Mouse (Mus musculus) intestine, embryonic 15.5 days (tissue): Measurements from ENCODE around the gene Bcl2. TPM values are rescaled to one million over a fixed set of nuclear protein-coding genes. Genes with fewer than 3 reads are reported as not detected.

Experiments used
- ATAC-seq: fragments of 200-750 bp; cut with Nextera tagmentation; 2 replicates; pipeline ENCODE4 v1.8.0; 2017; ENCODE audit warnings: moderate TSS enrichment, moderate library complexity
- H3K27ac ChIP-seq: fragments of 300-500 bp; sonication (generic); 2 replicates; pipeline ENCODE4 v1.5.1; 2015; ENCODE audit warnings: mild to moderate bottlenecking, inconsistent platforms
- H3K27me3 ChIP-seq: fragments of 300-500 bp; sonication (generic); replicated peaks from 2 replicates; pipeline ENCODE4 v1.6.1; 2015; ENCODE audit warnings: inconsistent platforms
- H3K36me3 ChIP-seq: fragments of 300-500 bp; sonication (generic); 2 replicates; pipeline ENCODE4 v1.6.1; 2015; ENCODE audit warnings: inconsistent platforms
- H3K4me1 ChIP-seq: fragments of 300-500 bp; sonication (generic); replicated peaks from 2 replicates; pipeline ENCODE4 v1.6.1; 2015; ENCODE audit warnings: inconsistent platforms
- H3K4me2 ChIP-seq: fragments of 300-500 bp; sonication (generic); replicated peaks from 2 replicates; pipeline ENCODE4 v1.6.1; 2015; ENCODE audit warnings: mild to moderate bottlenecking, inconsistent platforms
- H3K4me3 ChIP-seq: fragments of 300-500 bp; sonication (generic); replicated peaks from 2 replicates; pipeline ENCODE4 v1.5.1; 2015; ENCODE audit warnings: inconsistent platforms
- H3K9ac ChIP-seq: fragments of 300-500 bp; sonication (generic); 2 replicates; pipeline ENCODE4 v1.6.1; 2015; ENCODE audit warnings: inconsistent platforms
- H3K9me3 ChIP-seq: fragments of 300-500 bp; sonication (generic); 2 replicates; pipeline ENCODE4 v1.6.1; 2016; ENCODE audit warnings: inconsistent platforms
- WGBS: fragments of 180-500 bp; shearing (Covaris S2); methylation state at CpG from one replicate; pipeline ENCODE4 v1.1.7; 2015; 5-methylcytosine and 5-hydroxymethylcytosine counted together
- polyA plus RNA-seq: library from polyadenylated mRNA; unstranded; fragments of >200 nt; fragmentation: Nextera tagmentation; extraction: Ambion mirVana; gene quantifications from 2 replicates; pipeline ENCODE4 v1.2.1, GENCODE M21; 2015

Bcl2 gene
- polyA plus RNA-seq, 1 experiment from 2014 or later: 13.2 TPM

DNA sequence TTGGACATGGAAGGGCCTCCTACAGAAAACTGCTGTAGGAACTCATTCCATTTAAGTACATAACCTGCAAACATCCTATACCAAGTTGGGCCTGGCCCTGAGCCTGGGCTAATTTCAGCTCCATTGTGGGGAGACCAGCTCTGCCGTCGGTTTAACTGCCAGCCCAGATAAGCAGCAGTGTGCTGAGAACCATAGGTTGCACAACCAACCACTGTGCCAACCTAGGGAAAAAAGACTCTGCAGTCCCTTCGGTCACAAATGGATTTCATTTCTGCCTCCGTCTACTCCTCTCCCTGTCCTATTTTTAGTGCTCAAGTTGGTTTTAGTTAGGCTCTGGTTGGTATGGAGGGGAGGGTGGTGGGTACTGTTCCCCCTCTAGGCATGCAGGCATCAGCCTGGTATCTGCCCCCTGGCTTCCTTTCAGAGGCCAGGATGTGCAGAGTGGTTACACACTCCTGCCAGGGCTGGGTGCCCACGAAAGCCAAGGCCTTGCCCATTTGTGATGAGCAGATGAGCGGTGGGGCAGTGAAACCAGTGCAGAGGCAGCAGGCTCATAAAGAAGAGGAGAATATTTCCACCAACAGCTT is 196.4 kb downstream of the Bcl2 start:
- H3K4me1 ChIP-seq: 0 out of 2 replicates have a peak, but pooled peaks cover 4% of the 10 kb centered on the region
- no peak overlapping the region for H3K4me3 ChIP-seq
- no peaks in the 10 kb centered on the region for H3K9me3 ChIP-seq
- ATAC-seq: peak; percentile 74
- H3K36me3 ChIP-seq: no peaks in the 10 kb centered on the region
- no peak overlapping the region for H3K4me2 ChIP-seq
- WGBS: 82% methylated on average over 6 of the region's 6 CpGs
- H3K9ac ChIP-seq: no peak overlapping the region
- no peaks in the 10 kb centered on the region for H3K27me3 ChIP-seq
- peak overlapping the region; percentile 18; the same call in 1 of the 2 replicates for H3K27ac ChIP-seq

DNA sequence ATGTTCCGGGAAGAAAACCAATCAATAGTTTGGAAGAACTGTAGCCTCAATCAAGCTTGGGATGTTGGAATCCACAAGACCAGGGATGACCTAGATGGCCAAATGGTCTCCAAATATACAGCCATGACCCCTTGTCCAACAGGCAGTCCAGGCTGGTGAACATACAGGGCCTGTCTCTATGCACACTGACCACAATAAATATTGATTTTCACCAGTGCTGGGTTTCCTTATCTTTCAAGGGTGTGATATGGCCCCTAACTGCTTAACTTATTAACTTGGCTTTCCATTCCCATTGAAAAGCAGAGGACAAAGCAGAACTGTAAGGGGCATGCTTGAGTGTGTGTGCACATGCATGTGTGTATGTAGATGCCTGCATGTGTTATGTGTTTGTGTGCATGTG is 197.0 kb downstream of the Bcl2 start:
- no peaks in the 10 kb centered on the region for H3K27me3 ChIP-seq
- no peaks in the 10 kb centered on the region for H3K9me3 ChIP-seq
- no peak overlapping the region for H3K4me2 ChIP-seq
- H3K9ac ChIP-seq: no peak overlapping the region
- H3K27ac ChIP-seq: peak overlapping the region; percentile 18; the same call in 1 of the 2 replicates
- H3K4me1 ChIP-seq: 0 out of 2 replicates have a peak, but pooled peaks cover 4% of the 10 kb centered on the region
- H3K36me3 ChIP-seq: no peaks in the 10 kb centered on the region
- ATAC-seq: peak; percentile 84
- 51% methylated on average over 1 of the region's 1 CpGs for WGBS
- no peak overlapping the region for H3K4me3 ChIP-seq

DNA sequence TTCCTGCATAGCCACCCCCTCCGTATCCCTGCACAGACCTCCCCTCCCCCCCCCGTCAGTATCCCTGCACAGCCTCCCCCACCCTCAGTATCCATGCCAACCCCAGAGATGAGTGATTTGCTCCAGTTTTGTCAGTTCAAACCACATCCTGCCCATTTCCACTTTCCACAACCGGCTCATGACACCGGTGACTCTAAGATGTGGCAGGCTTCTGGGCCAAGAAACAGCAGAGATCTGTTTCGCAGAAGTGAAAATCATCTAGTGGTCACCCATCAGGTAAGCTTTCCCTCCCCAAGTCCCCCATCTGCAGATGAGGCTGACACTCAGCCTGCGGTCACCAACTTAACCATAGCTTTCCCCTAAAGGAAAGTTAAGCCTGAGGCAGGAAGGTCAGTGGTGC is 198.5 kb downstream of the Bcl2 start:
- Histone ChIP-seq H3K4me3 (no peak overlapping the region), H3K27ac (no peak overlapping the region), H3K9me3 (no peaks in the 10 kb centered on the region), H3K4me2 (no peak overlapping the region), H3K36me3 (no peaks in the 10 kb centered on the region), H3K27me3 (no peaks in the 10 kb centered on the region), H3K4me1 (0 out of 2 replicates have a peak, but pooled peaks cover 4% of the 10 kb centered on the region), H3K9ac (no peak overlapping the region)
- WGBS: 90% methylated on average over 6 of the region's 6 CpGs
- ATAC-seq: no peak

- no peak for ATAC-seq
- H3K4me3 ChIP-seq: no peak overlapping the region
- H3K27me3 ChIP-seq: no peaks in the 10 kb centered on the region
- 0 out of 2 replicates have a peak, but pooled peaks cover 4% of the 10 kb centered on the region for H3K4me1 ChIP-seq
- no peak overlapping the region for H3K9ac ChIP-seq
- no peak overlapping the region for H3K27ac ChIP-seq
- 42% methylated on average over 7 of the region's 7 CpGs for WGBS
- H3K36me3 ChIP-seq: no peaks in the 10 kb centered on the region
- H3K4me2 ChIP-seq: no peak overlapping the region
- H3K9me3 ChIP-seq: no peaks in the 10 kb centered on the region
These were observed 200.0 kb downstream of the Bcl2 start for GRCm38 (mm10) chr1:106513890-106514643.

DNA sequence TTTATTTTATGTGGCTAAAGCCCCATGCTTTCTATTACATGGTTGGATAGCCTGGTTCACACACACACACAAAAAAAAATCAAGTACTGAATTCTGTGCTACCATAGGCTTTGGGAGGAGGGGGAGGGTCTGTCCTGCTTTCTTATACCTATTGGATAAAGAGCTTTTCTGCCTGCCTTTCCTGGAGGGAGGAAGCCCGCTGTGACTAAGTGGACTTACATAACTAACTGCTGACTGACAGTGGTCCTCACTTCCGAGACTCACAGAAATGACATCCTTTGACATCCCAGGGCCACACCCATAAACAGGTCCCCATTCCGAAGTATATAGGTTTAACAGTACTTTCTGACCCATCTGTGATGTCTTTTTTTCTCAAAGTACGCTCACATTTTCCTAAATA is 200.6 kb downstream of the Bcl2 start:
- no peak for ATAC-seq

GRCm38 (mm10) chr1:106511593-106511992 is 202.5 kb downstream of the Bcl2 start:
- peak; percentile 85 for ATAC-seq
- no peak overlapping the region for H3K4me3 ChIP-seq
- 23% methylated on average over 6 of the region's 6 CpGs for WGBS

More for the DNA sequence above, 200.6 kb downstream of the Bcl2 start:
- no peaks in the 10 kb centered on the region for H3K36me3 ChIP-seq
- H3K9me3 ChIP-seq: no peaks in the 10 kb centered on the region
- H3K27ac ChIP-seq: no peak overlapping the region
- H3K9ac ChIP-seq: no peak overlapping the region
- H3K4me1 ChIP-seq: 0 out of 2 replicates have a peak, but pooled peaks cover 4% of the 10 kb centered on the region
- H3K4me3 ChIP-seq: no peak overlapping the region
- H3K4me2 ChIP-seq: no peak overlapping the region
- WGBS: 56% methylated on average over 4 of the region's 4 CpGs
- H3K27me3 ChIP-seq: no peaks in the 10 kb centered on the region

DNA sequence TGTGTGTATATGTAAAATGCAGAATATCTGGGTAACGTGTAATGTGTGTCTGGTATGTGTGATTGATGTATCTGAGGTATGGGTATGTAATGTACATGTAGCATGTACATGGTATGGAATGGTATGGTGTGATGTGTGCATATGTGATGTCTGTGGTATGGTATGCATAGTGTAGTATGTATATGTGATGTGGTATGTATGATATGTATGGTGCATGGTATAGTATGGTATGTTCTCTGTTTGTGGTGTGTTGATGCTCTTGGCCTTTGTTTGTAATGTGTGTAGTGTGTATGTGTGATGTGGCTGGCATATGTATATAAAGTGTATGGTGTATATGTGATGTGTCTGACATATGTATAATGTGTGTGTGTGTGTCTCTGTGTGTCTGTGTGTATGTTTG is 206.5 kb downstream of the Bcl2 start:
- Histone ChIP-seq H3K4me2 (no peak overlapping the region), H3K36me3 (no peaks in the 10 kb centered on the region), H3K9ac (no peak overlapping the region), H3K9me3 (no peaks in the 10 kb centered on the region), H3K4me3 (no peak overlapping the region), H3K27me3 (no peaks in the 10 kb centered on the region), H3K4me1 (no peaks in the 10 kb centered on the region), H3K27ac (no peak overlapping the region)
- ATAC-seq: no peak
- WGBS: 78% methylated on average over 1 of the region's 1 CpGs

More at GRCm38 (mm10) chr1:106511593-106511992, 202.5 kb downstream of the Bcl2 start:
- Histone ChIP-seq H3K27ac (no peak overlapping the region), H3K36me3 (no peaks in the 10 kb centered on the region), H3K9ac (no peak overlapping the region), H3K4me1 (0 out of 2 replicates have a peak, but pooled peaks cover 4% of the 10 kb centered on the region), H3K4me2 (no peak overlapping the region), H3K9me3 (no peaks in the 10 kb centered on the region), H3K27me3 (no peaks in the 10 kb centered on the region)

- no peaks in the 10 kb centered on the region for H3K4me1 ChIP-seq
- no peaks in the 10 kb centered on the region for H3K27me3 ChIP-seq
- no peak overlapping the region for H3K4me2 ChIP-seq
- WGBS: 82% methylated on average over 3 of the region's 3 CpGs
- no peak overlapping the region for H3K4me3 ChIP-seq
- no peak overlapping the region for H3K27ac ChIP-seq
- no peak for ATAC-seq
- no peaks in the 10 kb centered on the region for H3K36me3 ChIP-seq
- H3K9me3 ChIP-seq: no peaks in the 10 kb centered on the region
- no peak overlapping the region for H3K9ac ChIP-seq
These were observed 210.2 kb downstream of the Bcl2 start for GRCm38 (mm10) chr1:106503910-106504309.

DNA sequence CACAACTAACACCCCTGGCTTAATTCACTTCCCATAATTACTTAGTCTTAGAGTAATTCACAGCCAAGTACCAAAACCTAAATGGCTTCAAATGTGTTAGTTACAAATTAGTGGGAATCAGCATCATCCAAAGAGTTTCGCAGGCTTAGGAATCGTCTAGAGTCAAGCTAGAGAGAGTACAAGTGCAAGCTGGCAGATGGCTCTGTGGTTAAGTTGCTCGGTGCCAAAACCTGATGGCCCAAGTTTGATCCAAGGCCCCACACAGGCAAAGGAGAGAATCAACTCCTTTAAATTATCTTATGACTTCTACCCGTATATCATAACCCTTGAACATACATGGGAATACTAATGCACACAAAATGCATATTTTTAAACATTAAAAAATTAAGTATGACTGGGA is 210.7 kb downstream of the Bcl2 start:
- ATAC-seq: no peak
- H3K4me2 ChIP-seq: no peak overlapping the region
- H3K9ac ChIP-seq: no peak overlapping the region
- 91% methylated on average over 4 of the region's 4 CpGs for WGBS
- no peak overlapping the region for H3K4me3 ChIP-seq
- no peaks in the 10 kb centered on the region for H3K27me3 ChIP-seq
- H3K9me3 ChIP-seq: no peaks in the 10 kb centered on the region
- no peak overlapping the region for H3K27ac ChIP-seq
- no peaks in the 10 kb centered on the region for H3K4me1 ChIP-seq
- H3K36me3 ChIP-seq: no peaks in the 10 kb centered on the region

GRCm38 (mm10) chr1:106497999-106498398 is 216.1 kb downstream of the Bcl2 start:
- Histone ChIP-seq H3K36me3 (no peaks in the 10 kb centered on the region), H3K9ac (no peak overlapping the region), H3K4me2 (no peak overlapping the region), H3K4me3 (no peak overlapping the region), H3K27me3 (no peaks in the 10 kb centered on the region), H3K9me3 (no peaks in the 10 kb centered on the region), H3K27ac (no peak overlapping the region), H3K4me1 (no peaks in the 10 kb centered on the region)
- WGBS: 62% methylated on average over 2 of the region's 2 CpGs
- no peak for ATAC-seq
